Mouse (Mus musculus) gastrocnemius, postnatal 10 days (tissue): ENCODE data around the gene Zfp503. TPM values are rescaled to one million over a fixed set of nuclear protein-coding genes. Genes with fewer than 3 reads are reported as not detected.

Experiments used
- DNase-seq: peaks from one replicate; pipeline ENCODE4 v3.0.0; 2021; ENCODE audit warnings: mixed read lengths
- long read RNA-seq, 2 experiments: library from polyadenylated mRNA; stranded (forward); transcript quantifications; one replicate each; pipeline ENCODE4 v2.0.0; 2021
- total RNA-seq, 2 experiments: library from RNA; stranded (reverse); gene quantifications; 2 replicates each; pipeline ENCODE4 v1.2.3; 2021

Zfp503 gene
- 1 to 10 TPM; 7.3 to 8.0 TPM for total RNA-seq
- long read RNA-seq, experiment 1, partial matches to known transcripts: 4 of 4 reads
- long read RNA-seq, experiment 1, other reads (novel, unspliced or antisense): 0 of 4 reads
- long read RNA-seq, experiment 2, partial matches to known transcripts: 0 of 1 reads
- long read RNA-seq, experiment 2, other reads (novel, unspliced or antisense): 1 of 1 reads

DNA sequence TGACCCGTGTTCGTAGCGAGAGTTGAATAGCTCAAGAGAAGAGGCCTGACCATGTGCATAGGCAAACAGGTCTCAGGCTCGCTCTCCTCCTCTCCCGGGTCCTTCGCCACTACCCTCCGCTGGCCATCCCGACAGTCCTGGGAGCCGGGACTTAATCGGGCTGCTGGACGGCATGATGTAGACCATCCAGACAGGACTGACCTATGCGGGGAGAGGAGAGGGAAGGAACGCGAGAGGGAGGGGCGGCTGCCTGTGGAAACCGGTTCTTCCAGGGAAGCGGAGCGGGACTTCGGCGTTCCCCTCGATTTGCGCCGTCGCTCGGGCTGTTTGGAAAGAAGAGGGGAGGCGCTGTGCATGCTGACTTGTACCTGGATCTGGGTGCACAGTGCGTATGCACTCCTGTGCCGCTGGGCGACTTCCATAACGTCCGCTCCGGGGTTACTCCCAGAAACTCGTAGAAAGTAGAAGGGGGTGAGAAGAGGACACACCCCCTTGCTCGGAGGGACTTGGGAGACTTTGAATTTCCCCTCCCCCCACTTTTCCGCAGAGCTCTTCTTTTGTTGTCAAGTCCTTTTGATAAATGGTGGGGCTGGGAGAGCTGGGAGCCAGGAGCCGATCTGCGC lies at the start of gene Zfp503:
Gene Zfp503 (minus strand): TSS at position 311 of the 623 bp plus-strand sequence.
- peak; percentile 36 for DNase-seq

GRCm38 (mm10) chr14:22037498-22038131 lies 48.2 kb upstream of the Zfp503 start:
- no peak for DNase-seq

- DNase-seq: no peak
Measured at GRCm38 (mm10) chr14:22036802-22037497, 47.5 kb upstream of the Zfp503 start.

DNA sequence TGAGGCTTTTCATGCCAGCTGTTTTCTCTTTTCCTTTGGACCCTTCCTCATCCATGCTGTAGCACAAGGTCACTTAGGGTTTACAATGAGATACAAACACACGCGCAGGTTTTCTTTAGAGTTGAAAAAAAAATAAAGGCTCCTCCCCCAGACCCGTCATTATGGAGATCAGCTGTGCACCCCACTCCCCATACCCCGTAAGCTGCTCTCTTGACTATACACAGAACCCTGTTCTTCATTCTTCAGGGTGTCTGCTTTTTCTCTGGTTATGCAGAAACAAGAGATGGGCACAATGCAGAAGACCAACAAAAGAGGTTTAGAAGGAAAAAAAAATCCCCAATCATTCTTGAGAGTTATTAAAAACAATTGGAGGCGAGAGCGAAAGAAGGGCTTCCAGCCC lies 46.9 kb upstream of the Zfp503 start:
- DNase-seq: no peak

- DNase-seq: peak; percentile 18
Measured at GRCm38 (mm10) chr14:22035900-22036299, 46.5 kb upstream of the Zfp503 start.

DNA sequence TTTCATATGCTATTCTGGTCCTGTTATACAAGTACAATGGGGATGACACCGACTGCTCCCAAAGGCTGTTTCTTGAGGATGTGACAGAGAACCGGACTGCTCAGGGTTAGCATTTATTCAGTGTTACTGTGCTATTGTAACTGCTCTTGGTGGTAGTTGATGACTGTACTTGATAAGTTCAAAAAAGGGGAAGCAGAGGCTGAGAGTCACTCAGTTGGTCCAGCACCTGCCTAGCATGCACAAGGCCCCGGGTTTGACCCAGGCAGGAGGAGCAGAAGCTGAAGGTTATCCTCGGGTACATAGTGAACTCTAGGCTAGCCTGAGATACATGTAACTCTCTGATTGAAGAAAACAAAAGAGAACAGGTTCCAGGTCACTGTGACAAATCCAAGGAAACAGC lies 34.1 kb upstream of the Zfp503 start:
- DNase-seq: no peak

- peak; percentile 51 for DNase-seq
Measured at GRCm38 (mm10) chr14:22020885-22021284, 31.5 kb upstream of the Zfp503 start.

DNA sequence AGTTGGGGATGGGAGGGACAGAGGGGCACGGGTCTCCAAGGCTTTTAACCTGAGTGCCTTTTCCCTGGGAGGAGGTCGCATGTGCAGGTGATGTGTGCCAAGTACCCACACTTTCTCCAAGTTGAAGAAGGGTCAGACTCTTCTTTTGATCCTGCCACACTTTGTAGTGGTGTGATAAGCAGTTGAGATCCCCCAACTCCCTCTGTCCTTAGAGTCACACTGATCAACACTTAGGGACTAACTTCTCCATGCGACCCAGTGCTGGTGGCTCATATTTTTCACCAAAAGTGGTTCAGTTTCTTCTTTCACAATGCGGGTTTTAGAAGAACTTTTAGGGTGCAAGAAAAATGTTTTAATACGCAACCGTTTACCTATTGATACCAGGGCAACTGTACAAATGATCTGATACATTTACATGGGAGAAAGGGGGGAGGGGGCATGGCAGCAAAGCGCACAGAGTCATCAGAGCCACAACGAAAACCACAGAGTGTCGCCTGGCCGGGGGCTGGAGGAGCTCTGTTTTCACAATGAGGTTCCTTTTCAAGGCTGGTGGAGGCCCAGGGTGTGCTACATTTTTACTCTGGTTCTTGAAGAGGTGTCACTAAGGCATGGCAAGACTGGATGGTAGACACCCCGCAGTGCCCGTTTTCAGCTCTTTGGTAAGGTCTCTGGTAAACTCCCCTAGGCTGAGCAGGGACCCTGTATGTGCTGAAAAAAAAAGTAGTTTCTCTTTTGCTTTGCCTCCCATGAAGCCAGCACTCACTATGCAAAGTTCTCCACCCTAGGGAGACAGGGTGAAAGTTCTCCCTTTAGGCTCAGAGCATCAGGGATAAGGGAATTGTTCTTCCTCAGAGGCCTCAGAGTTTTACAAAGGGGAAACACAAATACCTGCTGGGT lies 30.8 kb upstream of the Zfp503 start:
- no peak for DNase-seq

- DNase-seq: peak; percentile 72
Measured at GRCm38 (mm10) chr14:22019252-22019948, 30.0 kb upstream of the Zfp503 start, which contains the start of gene Lrmda. Gene Lrmda (plus strand): TSS chr14:22019712.

- DNase-seq: no peak
Measured at GRCm38 (mm10) chr14:22017011-22017410, 27.6 kb upstream of the Zfp503 start.

- DNase-seq: no peak
Measured at GRCm38 (mm10) chr14:22014781-22015180, 25.4 kb upstream of the Zfp503 start.

DNA sequence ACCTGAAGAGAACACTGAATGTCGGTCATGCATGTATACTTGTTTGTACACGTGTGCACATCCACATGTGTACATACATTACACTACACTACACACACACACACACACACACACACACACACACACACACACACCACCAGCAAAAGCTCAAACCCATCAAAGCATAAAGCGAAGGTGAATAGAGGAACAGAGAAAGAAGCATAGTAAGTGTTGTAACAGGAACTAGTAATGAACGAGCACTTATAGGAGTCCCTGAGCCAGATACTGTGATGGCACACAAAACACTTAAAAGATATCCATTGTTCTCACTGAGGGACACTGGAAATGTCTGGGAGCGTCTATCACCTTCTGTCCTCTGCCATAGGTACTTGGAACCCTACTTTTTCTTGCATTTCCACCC lies 24.9 kb upstream of the Zfp503 start:
- DNase-seq: no peak

- no peak for DNase-seq
Measured at GRCm38 (mm10) chr14:22007006-22007405, 17.6 kb upstream of the Zfp503 start.

- no peak for DNase-seq
Measured at GRCm38 (mm10) chr14:22004943-22005342, 15.5 kb upstream of the Zfp503 start.

DNA sequence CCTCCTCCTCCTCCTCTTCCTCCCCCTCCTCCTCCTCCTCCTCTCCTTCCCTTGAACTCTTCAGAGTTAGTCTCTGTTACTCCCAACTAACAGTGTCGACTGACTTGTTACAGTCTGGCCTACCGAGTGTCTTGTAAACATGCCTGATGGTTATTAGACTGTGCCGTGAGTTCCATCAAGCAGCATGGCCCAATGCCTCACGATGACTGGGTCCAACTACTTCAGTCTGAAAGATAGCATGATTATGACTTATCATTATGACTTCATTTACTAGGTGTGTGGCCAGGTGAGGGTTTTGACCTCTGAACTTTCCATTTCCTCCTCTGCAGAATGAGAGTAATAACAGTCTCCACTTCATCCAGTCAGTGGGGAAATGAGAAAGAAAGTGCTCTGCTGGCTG lies 14.2 kb upstream of the Zfp503 start:
- DNase-seq: no peak

- no peak for DNase-seq
Measured at GRCm38 (mm10) chr14:22003231-22003630, 13.8 kb upstream of the Zfp503 start.

DNA sequence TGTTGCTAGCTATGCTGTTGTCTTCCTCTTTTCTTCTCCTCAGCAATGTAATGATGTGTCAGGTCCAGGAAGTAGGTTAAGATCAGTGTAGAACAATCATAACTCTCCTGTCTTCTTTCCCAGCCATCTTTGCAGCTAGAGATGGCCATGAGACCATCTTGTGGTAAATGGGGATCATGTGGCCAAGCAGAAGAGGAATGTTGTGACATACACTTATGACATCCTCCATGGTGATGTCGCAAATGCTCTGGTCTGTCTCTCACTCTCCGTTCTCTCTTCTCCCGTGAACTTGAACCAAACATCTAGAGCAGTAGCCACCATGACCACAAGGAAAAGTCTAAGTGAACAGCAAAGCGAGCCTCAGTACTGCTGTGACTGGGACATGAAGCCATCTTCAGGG lies 10.2 kb upstream of the Zfp503 start:
- no peak for DNase-seq

- DNase-seq: peak; percentile 73
Measured at GRCm38 (mm10) chr14:21995031-21995754, 5.8 kb upstream of the Zfp503 start.

DNA sequence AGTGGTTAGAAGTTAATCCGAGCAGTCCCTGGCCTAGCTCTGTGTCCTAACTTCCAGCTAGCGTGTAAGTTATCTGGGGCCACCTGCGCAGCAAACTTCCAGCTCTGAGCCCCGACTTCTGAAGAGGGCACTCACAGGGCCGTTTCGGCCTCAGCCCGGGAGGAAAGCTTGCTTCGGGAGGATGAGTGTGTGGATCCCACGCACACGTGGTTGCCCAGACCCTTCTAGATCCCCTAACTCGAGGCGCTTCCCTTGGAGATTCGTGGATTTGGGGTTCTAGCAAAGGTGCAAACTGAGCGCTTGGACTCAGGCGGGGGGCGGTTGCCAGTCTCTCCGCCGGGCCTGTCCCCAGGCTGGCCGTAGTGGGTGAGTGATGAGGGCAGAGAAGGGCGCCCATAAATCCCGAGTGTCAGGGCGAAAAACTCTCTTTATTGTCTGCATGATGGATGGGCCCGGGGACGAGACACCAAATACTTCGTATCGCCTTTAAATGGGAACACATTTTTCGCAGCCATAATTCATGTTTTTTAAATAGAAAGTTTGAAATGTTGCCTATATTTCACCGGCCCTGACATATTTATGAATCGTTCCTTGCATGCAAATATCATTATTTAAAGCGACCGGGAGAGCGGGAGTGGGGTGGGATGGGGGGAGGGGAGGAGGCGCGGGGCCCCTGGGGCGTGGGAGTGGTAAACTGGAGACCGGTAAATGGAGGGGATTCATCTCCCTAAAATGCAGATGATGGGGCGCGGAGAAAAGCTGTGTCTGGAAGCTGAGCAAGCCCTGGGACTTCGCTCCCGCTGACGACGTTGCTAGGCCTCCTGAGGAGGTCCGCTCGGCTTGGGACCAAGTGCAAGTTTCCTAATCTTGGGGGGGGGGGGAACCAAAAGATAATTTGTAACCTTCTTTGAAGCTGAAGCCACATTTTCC lies 4.9 kb upstream of the Zfp503 start:
- DNase-seq: peak; percentile 24
